Mouse (Mus musculus): ENCODE measurements around the gene Gtpbp8.

The Gtpbp8 gene

GRCm38 (mm10) chr16:44690501-44690900, 55.7 kb downstream of the Gtpbp8 start:
- no peak for DNase-seq (ENCODE audit: low read depth, low spot score)

GRCm38 (mm10) chr16:44688507-44688906, 57.7 kb downstream of the Gtpbp8 start:
- no peak for DNase-seq (ENCODE audit: low read depth, low spot score)

GRCm38 (mm10) chr16:44687719-44688420, 58.3 kb downstream of the Gtpbp8 start:
- no peak for DNase-seq (ENCODE audit: low read depth, low spot score)

GRCm38 (mm10) chr16:44686991-44687718, 59.0 kb downstream of the Gtpbp8 start:
- no peak for DNase-seq (ENCODE audit: low read depth, low spot score)

Data from CD4-positive helper T cell, adult 2 months (primary cell).